Mouse (Mus musculus): ENCODE measurements around the gene Nfe2.

- TF ChIP-seq CTCF (IDR thresholded peaks at IDR 0.05; ENCODE audit: low read depth, low read length) (no peak), TAL1 (conservative IDR thresholded peaks at IDR 0.05; ENCODE audit: low read depth, low read length) (no peak), GATA1 (IDR thresholded peaks at IDR 0.05; ENCODE audit: borderline replicate concordance, low read length) (no peak), GATA2 (IDR thresholded peaks at IDR 0.05; ENCODE audit: borderline replicate concordance, low read depth, low read length) (no peak), POLR2AphosphoS5 (IDR thresholded peaks at IDR 0.05; ENCODE audit: insufficient replicate concordance, low read depth, low read length) (no peak)
These were observed 30.6 kb downstream of the Nfe2 start for GRCm38 (mm10) chr15:103227572-103227971.

Data from G1E (cell line).